Mouse (Mus musculus) kidney, postnatal 4 days (tissue): Measurements from ENCODE around the gene Tbc1d9.
A peak's percentile ranks its signal among the peaks of the same experiment; 100 is the strongest.
"Not testable (repeated sequence)": the region's sequence is repeated elsewhere in the genome, so short reads cannot be mapped to it uniquely, and the experiment has no call there.

ENCODE experiments used
- DNase-seq, 2 experiments: peaks; one replicate each; pipeline ENCODE4 v3.0.0; 2021; ENCODE audit warnings: mixed read lengths in 2 of 2

The Tbc1d9 gene

GRCm38 (mm10) chr8:83244151-83244550 lies 79.0 kb downstream of the Tbc1d9 start:
- no peak for DNase-seq

- DNase-seq: no peak
Observed at GRCm38 (mm10) chr8:83250858-83251257, 85.7 kb downstream of the Tbc1d9 start.

GRCm38 (mm10) chr8:83251362-83252246 lies 86.5 kb downstream of the Tbc1d9 start:
- DNase-seq: no peak

GRCm38 (mm10) chr8:83252791-83253190 lies 87.6 kb downstream of the Tbc1d9 start:
- no peak for DNase-seq

GRCm38 (mm10) chr8:83257631-83258030 lies 92.5 kb downstream of the Tbc1d9 start:
- no peak for DNase-seq

GRCm38 (mm10) chr8:83260418-83261215 lies 95.5 kb downstream of the Tbc1d9 start:
- peak; percentile 61 to 71 for DNase-seq

GRCm38 (mm10) chr8:83271172-83271571 lies 106.0 kb downstream of the Tbc1d9 start:
- no peak for DNase-seq

- no peak for DNase-seq
Observed at GRCm38 (mm10) chr8:83272464-83272863, 107.3 kb downstream of the Tbc1d9 start.

- no peak for DNase-seq
Observed at GRCm38 (mm10) chr8:83274470-83274869, 109.3 kb downstream of the Tbc1d9 start.

- no peak for DNase-seq
Observed at GRCm38 (mm10) chr8:83278431-83278830, 113.3 kb downstream of the Tbc1d9 start.

- DNase-seq: no peak
Observed at GRCm38 (mm10) chr8:83285391-83285790, 120.2 kb downstream of the Tbc1d9 start.

GRCm38 (mm10) chr8:83290176-83290575 lies 125.0 kb downstream of the Tbc1d9 start, which contains the start of gene Ucp1:
Gene Ucp1 (plus strand): TSS chr8:83290352.
- peak; percentile 49 to 61 for DNase-seq

GRCm38 (mm10) chr8:83297375-83297774 lies 132.2 kb downstream of the Tbc1d9 start:
- DNase-seq: no peak

GRCm38 (mm10) chr8:83300135-83300534 lies 135.0 kb downstream of the Tbc1d9 start:
- DNase-seq: no peak

- DNase-seq: no peak
Observed at GRCm38 (mm10) chr8:83304946-83305345, 139.8 kb downstream of the Tbc1d9 start.

GRCm38 (mm10) chr8:83309836-83310235 lies 144.7 kb downstream of the Tbc1d9 start:
- DNase-seq: no peak

GRCm38 (mm10) chr8:83315084-83315483 lies 149.9 kb downstream of the Tbc1d9 start:
- not testable (repeated sequence) for DNase-seq

GRCm38 (mm10) chr8:83315691-83316090 lies 150.5 kb downstream of the Tbc1d9 start:
- no peak for DNase-seq

- DNase-seq: no peak
Observed at GRCm38 (mm10) chr8:83320543-83320942, 155.4 kb downstream of the Tbc1d9 start.

GRCm38 (mm10) chr8:83322374-83322773 lies 157.2 kb downstream of the Tbc1d9 start:
- no peak for DNase-seq
